Mouse (Mus musculus) forebrain, embryonic 16.5 days (tissue): Measurements from ENCODE around the gene Chchd3. TPM values are rescaled to one million over a fixed set of nuclear protein-coding genes. Genes with fewer than 3 reads are reported as not detected.

Experiments
- ATAC-seq: fragments of 200-750 bp; cut with Nextera tagmentation; 2 replicates; pipeline ENCODE4 v1.8.0; 2017; ENCODE audit warnings: mild to moderate bottlenecking, moderate library complexity
- H3K27ac ChIP-seq: fragments of 300-500 bp; sonication (generic); 2 replicates; pipeline ENCODE4 v1.5.1; 2014; ENCODE audit warnings: low read length, control low read depth
- H3K27me3 ChIP-seq: fragments of 300-500 bp; sonication (generic); replicated peaks from 2 replicates; pipeline ENCODE4 v1.6.1; 2014; ENCODE audit warnings: low read length; ENCODE audit not compliant: control insufficient read depth, insufficient read depth
- H3K36me3 ChIP-seq: fragments of 300-500 bp; sonication (generic); 2 replicates; pipeline ENCODE4 v1.6.1; 2014; ENCODE audit not compliant: control insufficient read depth, insufficient read depth
- H3K4me1 ChIP-seq: fragments of 300-500 bp; sonication (generic); replicated peaks from 2 replicates; pipeline ENCODE4 v1.6.1; 2014; ENCODE audit warnings: low read length; ENCODE audit not compliant: control insufficient read depth, insufficient read depth
- H3K4me2 ChIP-seq: fragments of 300-500 bp; sonication (generic); 2 replicates; pipeline ENCODE4 v1.6.1; 2014; ENCODE audit warnings: mild to moderate bottlenecking, low read length, control low read depth
- H3K4me3 ChIP-seq: fragments of 300-500 bp; sonication (generic); replicated peaks from 2 replicates; pipeline ENCODE4 v1.5.1; 2014; ENCODE audit warnings: mild to moderate bottlenecking, low read length, control low read depth
- H3K9ac ChIP-seq: fragments of 300-500 bp; sonication (generic); replicated peaks from 2 replicates; pipeline ENCODE4 v1.6.1; 2014; ENCODE audit warnings: low read depth, low read length, control low read depth
- H3K9me3 ChIP-seq: fragments of 300-500 bp; sonication (generic); 2 replicates; pipeline ENCODE4 v1.6.1; 2016; ENCODE audit warnings: low read length; ENCODE audit not compliant: control insufficient read depth
- WGBS: fragments of 180-500 bp; shearing (Covaris S2); extraction: QIAGEN DNeasy Blood & Tissue Kit; methylation state at CpG from one replicate; pipeline ENCODE4 v1.1.7; 2014; 5-methylcytosine and 5-hydroxymethylcytosine counted together
- polyA plus RNA-seq: library from polyadenylated mRNA; unstranded; fragments of >200 nt; fragmentation: Nextera tagmentation; extraction: Ambion mirVana; gene quantifications from 2 replicates; pipeline ENCODE4 v1.2.1, GENCODE M21; 2015

The Chchd3 gene
- polyA plus RNA-seq, 1 experiment from 2014 or later: 121 TPM

DNA sequence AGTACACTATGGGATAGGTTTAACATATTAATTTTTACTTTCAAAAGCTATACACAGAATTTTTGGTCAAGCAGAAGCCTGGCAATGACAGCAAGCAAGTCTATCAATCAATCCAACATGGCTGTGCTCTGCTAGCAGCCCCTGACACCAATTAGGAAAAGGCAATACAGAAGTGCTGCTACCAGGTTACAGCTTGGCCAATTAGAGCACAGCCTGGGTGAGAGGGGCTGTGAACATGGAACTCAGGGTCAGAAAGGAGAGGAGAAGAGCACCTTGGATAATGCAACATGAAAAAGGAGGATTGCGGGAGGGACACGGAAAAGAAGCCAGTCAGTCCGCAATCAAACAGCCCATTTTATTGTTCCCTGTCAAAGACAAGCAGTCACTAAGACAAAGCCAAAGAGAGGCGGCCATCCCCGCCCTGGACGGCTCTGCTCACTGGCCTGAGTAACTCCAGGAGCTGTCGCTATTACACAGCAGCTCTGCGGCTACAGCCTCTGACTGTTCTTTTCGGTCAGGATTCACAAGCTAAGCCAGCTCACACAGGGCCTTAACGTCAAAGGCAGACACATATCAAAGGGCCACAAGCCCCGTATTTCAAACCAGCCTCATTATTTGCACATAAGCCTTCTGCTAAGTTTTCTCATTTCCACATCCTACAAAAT, 128.8 kb downstream of the Chchd3 start:
- WGBS: 19% methylated on average over 11 of the region's 11 CpGs
- no peak overlapping the region for H3K4me2 ChIP-seq

DNA sequence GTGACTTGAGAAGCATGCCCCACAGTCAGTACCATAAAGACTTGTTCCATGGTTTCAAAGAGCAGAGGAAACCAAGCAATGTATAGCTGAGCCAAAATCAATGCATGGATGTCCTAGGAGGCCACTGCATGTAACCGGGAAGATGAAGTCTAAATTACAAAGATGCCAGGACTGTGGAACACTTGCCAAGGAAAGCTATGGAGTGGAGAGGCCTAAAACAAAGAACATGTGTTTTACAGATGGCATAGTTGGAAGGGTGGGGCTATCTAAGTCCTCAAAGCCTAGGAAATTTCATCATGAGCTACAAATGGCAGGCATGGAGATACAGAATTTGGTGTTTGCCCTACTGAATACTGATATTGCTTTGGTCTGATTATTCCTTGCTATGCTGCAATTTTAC, 137.7 kb downstream of the Chchd3 start:
- Histone ChIP-seq H3K4me3 (no peak overlapping the region), H3K27me3 (no peaks in the 10 kb centered on the region), H3K4me2 (no peak overlapping the region), H3K9ac (no peak overlapping the region), H3K9me3 (no peaks in the 10 kb centered on the region), H3K4me1 (no peaks in the 10 kb centered on the region), H3K27ac (no peak overlapping the region), H3K36me3 (no peaks in the 10 kb centered on the region)
- 52% methylated on average over 1 of the region's 1 CpGs for WGBS
- ATAC-seq: no peak

More for the DNA sequence above, 128.8 kb downstream of the Chchd3 start:
- Histone ChIP-seq H3K27ac (no peak overlapping the region), H3K9ac (no peak overlapping the region), H3K4me1 (peaks cover 2% of the 10 kb centered on the region; the same call in 1 of the 2 replicates), H3K36me3 (no peaks in the 10 kb centered on the region), H3K4me3 (no peak overlapping the region), H3K9me3 (no peaks in the 10 kb centered on the region), H3K27me3 (no peaks in the 10 kb centered on the region)
- no peak; the same call in 1 of the 2 replicates for ATAC-seq

DNA sequence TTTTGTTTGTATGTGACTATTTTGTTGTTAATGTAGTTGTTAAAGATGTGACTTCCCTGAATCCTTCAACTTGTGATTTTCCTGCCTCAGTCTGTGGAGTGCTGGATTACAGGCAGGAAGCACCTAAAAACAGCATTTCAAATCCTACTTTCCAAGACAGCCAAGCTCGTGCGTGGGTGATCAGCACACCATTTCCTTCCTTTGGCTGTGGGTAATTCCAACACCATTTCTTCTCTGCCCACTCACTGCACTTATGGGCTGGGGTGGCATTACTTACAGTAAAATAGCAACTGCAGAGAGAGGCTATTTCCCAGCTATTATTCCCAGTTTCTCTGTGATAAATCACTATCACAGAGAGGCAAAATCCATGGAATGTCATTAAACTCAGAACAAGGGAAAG, 140.0 kb downstream of the Chchd3 start:
- Histone ChIP-seq H3K4me2 (no peak overlapping the region), H3K9me3 (no peaks in the 10 kb centered on the region), H3K27ac (no peak overlapping the region), H3K27me3 (no peaks in the 10 kb centered on the region), H3K4me3 (no peak overlapping the region), H3K4me1 (no peaks in the 10 kb centered on the region), H3K36me3 (no peaks in the 10 kb centered on the region), H3K9ac (no peak overlapping the region)
- 90% methylated on average over 2 of the region's 2 CpGs for WGBS
- no peak for ATAC-seq

DNA sequence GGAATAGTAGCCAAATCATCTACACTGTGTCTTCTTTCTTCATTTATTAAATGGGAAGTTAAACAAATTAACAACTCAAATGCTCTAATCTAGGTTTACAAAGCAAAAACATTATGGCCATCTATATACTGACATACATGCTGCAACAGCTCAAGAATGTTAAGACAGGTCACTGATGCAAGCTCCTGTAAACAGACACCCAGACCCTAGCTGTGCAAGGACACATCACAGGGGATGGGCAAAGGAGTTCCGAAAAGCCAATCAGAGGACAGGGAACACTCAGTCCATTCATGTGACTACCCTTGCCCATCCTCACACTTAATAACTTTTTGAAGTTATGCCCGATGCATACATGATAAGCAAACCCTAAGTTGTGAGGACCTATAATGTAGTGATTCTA, 149.4 kb downstream of the Chchd3 start:
- Histone ChIP-seq H3K36me3 (no peaks in the 10 kb centered on the region), H3K4me3 (no peak overlapping the region), H3K27ac (no peak overlapping the region), H3K9me3 (no peaks in the 10 kb centered on the region), H3K4me2 (no peak overlapping the region), H3K9ac (no peak overlapping the region), H3K27me3 (no peaks in the 10 kb centered on the region), H3K4me1 (no peaks in the 10 kb centered on the region)
- ATAC-seq: no peak
- 98% methylated on average over 2 of the region's 2 CpGs for WGBS

DNA sequence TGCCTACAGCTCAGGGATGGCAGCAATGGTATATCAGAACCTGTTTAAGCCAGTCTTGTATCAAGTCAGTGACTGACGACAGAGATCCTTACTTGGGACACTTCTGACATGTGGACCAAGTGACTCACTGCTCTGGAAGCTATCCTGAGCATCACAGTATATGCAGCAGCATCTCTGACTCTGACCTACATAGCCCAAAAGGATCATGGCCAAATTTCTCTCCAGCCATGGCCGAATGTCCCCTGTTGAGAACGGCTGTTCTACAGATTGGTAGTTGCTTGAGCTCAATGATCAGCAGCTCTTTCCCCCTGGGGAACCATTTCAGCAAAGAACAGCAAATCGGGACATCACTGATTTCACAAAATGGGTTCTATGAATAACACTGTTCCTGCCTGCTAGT, 161.0 kb downstream of the Chchd3 start:
- Histone ChIP-seq H3K27me3 (no peaks in the 10 kb centered on the region), H3K36me3 (no peaks in the 10 kb centered on the region), H3K4me1 (no peaks in the 10 kb centered on the region), H3K4me3 (no peak overlapping the region), H3K27ac (no peak overlapping the region), H3K9ac (no peak overlapping the region), H3K4me2 (no peak overlapping the region), H3K9me3 (no peaks in the 10 kb centered on the region)
- no peak for ATAC-seq
- WGBS: 95% methylated on average over 4 of the region's 4 CpGs

DNA sequence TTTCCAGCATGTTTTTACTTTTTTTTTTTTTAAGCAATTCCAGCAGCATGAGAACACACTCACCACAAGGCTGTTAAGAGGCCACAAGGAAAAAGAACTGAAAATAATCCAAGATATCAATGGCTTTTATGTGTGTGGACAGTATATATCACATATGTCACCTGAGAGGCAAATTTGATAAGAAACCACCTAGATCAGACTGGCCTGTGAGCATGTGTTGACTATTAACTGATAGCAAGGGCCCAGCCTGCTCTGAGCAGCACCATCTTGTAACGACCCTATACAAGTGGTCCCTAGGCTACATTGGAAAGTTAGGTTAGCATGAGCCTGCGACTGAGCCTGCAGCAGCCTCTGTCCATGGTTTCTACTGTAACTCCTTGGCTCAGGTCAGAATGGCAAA, 166.0 kb downstream of the Chchd3 start:
- 78% methylated on average over 2 of the region's 2 CpGs for WGBS
- no peaks in the 10 kb centered on the region for H3K9me3 ChIP-seq
- ATAC-seq: no peak

DNA sequence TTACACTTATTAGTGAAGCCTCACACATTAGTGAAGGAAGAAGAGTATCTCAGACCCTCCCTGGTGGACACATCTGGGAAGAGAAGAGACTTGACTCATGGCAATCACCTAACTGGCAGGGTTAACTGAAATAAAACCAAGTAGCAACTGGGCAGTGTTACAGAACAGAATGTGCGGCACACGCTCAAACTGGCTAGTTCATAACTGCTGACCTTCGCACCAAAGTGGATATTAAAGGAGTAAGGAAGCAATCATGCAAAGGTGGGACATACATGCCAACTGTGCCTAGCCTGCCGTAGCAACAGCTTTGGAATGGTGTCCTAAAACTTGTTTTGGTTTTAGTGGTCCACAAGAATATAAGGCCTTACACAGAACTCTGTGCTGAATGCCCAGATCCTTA, 169.3 kb downstream of the Chchd3 start:
- no peak for ATAC-seq
- no peak overlapping the region for H3K4me2 ChIP-seq

More for the DNA sequence above, 166.0 kb downstream of the Chchd3 start:
- H3K27me3 ChIP-seq: no peaks in the 10 kb centered on the region
- H3K4me3 ChIP-seq: no peak overlapping the region
- no peak overlapping the region for H3K4me2 ChIP-seq
- H3K27ac ChIP-seq: no peak overlapping the region
- no peaks in the 10 kb centered on the region for H3K36me3 ChIP-seq
- no peak overlapping the region for H3K9ac ChIP-seq
- H3K4me1 ChIP-seq: no peaks in the 10 kb centered on the region

DNA sequence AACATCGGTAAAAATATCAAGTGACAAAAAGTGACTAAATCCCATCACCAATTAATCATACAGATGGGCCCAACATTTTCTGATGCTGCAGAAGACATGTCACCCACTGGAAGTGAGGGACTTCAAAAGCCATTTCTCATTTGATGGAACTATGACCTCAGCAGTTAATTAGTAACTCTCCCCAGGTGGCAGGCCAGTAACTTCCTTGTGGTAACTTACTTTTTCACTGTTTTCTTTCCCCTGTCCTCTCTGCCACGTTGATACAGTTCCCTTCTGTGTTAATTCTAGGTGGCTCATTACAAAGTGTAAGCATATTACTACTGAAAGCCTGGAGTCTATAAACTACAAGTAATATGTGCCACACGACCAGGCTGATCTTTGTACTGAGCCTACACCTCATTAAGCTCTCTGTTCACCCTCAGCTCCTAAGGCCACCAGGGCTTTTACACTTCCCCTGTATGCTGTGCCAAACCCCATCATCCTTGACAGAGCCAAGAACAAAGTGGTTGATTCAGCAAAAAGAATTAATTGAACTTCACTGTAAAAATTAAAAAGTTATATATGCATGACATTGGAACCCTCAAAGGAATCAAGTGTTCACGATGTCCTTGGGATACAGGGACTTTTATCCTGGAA, 171.0 kb downstream of the Chchd3 start:
- Histone ChIP-seq H3K36me3 (no peaks in the 10 kb centered on the region), H3K4me1 (no peaks in the 10 kb centered on the region), H3K4me2 (no peak overlapping the region), H3K9me3 (no peaks in the 10 kb centered on the region), H3K4me3 (no peak overlapping the region), H3K27me3 (no peaks in the 10 kb centered on the region), H3K9ac (no peak overlapping the region), H3K27ac (no peak overlapping the region)
- no peak for ATAC-seq
- WGBS: 45% methylated on average over 4 of the region's 4 CpGs

More for the DNA sequence above, 169.3 kb downstream of the Chchd3 start:
- no peaks in the 10 kb centered on the region for H3K9me3 ChIP-seq
- no peak overlapping the region for H3K9ac ChIP-seq
- H3K27me3 ChIP-seq: no peaks in the 10 kb centered on the region
- H3K36me3 ChIP-seq: no peaks in the 10 kb centered on the region
- H3K27ac ChIP-seq: no peak overlapping the region
- no peaks in the 10 kb centered on the region for H3K4me1 ChIP-seq
- WGBS: 96% methylated on average over 4 of the region's 4 CpGs
- H3K4me3 ChIP-seq: no peak overlapping the region

DNA sequence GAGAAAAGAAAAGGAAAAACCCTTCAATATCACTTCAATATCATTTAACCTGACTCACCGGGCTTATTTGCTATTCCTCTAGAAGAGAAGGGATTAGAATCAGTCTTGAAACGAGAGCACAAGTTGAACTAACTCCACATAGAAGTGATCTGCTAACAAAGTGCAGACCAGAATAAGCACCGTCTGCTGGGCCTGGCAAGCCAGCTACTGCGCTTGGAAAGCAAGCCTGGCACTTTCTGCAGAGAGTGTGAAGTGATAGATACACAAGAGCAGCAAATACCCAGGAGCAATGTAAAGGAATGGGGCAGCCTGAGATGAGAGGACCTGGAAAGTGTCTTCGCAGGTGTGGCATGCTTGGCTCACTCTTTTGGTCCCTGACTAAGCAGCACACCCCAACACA, 181.5 kb downstream of the Chchd3 start:
- H3K9me3 ChIP-seq: no peaks in the 10 kb centered on the region
- no peak overlapping the region; the same call in 1 of the 2 replicates for H3K27ac ChIP-seq
- H3K36me3 ChIP-seq: no peaks in the 10 kb centered on the region
- H3K9ac ChIP-seq: no peak overlapping the region
- ATAC-seq: no peak
- H3K27me3 ChIP-seq: no peaks in the 10 kb centered on the region
- no peak overlapping the region for H3K4me2 ChIP-seq
- WGBS: 61% methylated on average over 5 of the region's 5 CpGs
- no peak overlapping the region for H3K4me3 ChIP-seq
- H3K4me1 ChIP-seq: peaks cover 12% of the 10 kb centered on the region
